In the genomic region with DNA sequence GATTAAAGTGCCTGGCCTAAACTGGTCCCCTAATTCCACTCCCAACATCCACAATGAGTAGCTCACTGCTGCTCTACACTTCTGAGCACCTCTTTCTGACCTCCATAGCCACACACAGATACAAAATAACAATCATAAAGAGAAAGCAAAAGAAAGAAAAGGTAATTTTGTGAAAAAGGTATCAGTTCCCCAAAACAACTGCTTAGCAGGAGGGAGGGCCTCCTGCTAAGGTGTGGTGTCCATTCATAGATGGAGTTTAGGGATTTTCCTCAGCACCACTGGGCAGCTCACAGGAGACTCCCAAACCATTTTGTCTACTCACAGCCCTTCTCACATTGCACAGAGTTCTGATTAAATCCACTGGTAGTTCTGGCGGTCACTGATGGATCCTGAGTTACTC, we compare ENCODE assay signal across 41 mouse cellular contexts. TPM values are rescaled to one million over a fixed set of nuclear protein-coding genes. Genes with fewer than 3 reads are reported as not detected.
"Had no signal": no experiment of that assay in that cellular context is flagged by ENCODE, and none has a peak within 500 bp of the region (broad histone marks: within the 10 kb centered on the region; RNA-seq: fewer than 3 reads in every experiment).

No protein-coding gene starts in this region.

- H3K4me2 ChIP-seq: heart, embryonic 11.5 days; heart, embryonic 13.5 days; heart, embryonic 15.5 days; hindbrain, embryonic 13.5 days; hindbrain, embryonic 15.5 days; kidney, embryonic 15.5 days; limb, embryonic 13.5 days; limb, embryonic 15.5 days; liver, embryonic 12.5 days had no signal

- H3K9ac ChIP-seq: heart, embryonic 13.5 days; heart, embryonic 15.5 days; hindbrain, embryonic 13.5 days; hindbrain, embryonic 15.5 days; kidney, embryonic 15.5 days; limb, embryonic 13.5 days; limb, embryonic 15.5 days; liver, embryonic 12.5 days had no signal

- H3K4me1 ChIP-seq: heart, embryonic 13.5 days; heart, embryonic 15.5 days; hindbrain, embryonic 13.5 days; hindbrain, embryonic 15.5 days; kidney, embryonic 15.5 days; limb, embryonic 13.5 days; limb, embryonic 15.5 days had no signal

- H3K9me3 ChIP-seq: heart, embryonic 13.5 days; heart, embryonic 15.5 days; hindbrain, embryonic 13.5 days; hindbrain, embryonic 15.5 days; kidney, embryonic 15.5 days; limb, embryonic 13.5 days; limb, embryonic 15.5 days; liver, embryonic 12.5 days had no signal

- H3K27ac ChIP-seq: heart, embryonic 13.5 days; heart, embryonic 15.5 days; hindbrain, embryonic 13.5 days; hindbrain, embryonic 15.5 days; hindbrain, postnatal 0 days; kidney, embryonic 15.5 days; kidney, postnatal 0 days; limb, embryonic 13.5 days; limb, embryonic 15.5 days; liver, embryonic 12.5 days had no signal

- DNase-seq: gastrocnemius, postnatal 14 days; gastrocnemius, postnatal 36 days; heart, adult 18-20 months; heart, postnatal 14 days; heart, postnatal 36 days; kidney, adult 11 months; kidney, adult 2 months; kidney, adult 9 months; kidney, postnatal 14 days; kidney, postnatal 36 days; layer of hippocampus, adult 9-11 months; layer of hippocampus, postnatal 36 days; left cerebral cortex, postnatal 4 days had no signal

- H3K27me3 ChIP-seq: heart, embryonic 13.5 days; heart, embryonic 15.5 days; hindbrain, embryonic 13.5 days; hindbrain, embryonic 15.5 days; kidney, embryonic 15.5 days; limb, embryonic 13.5 days; limb, embryonic 15.5 days; liver, embryonic 12.5 days had no signal

- H3K36me3 ChIP-seq: hindbrain, embryonic 15.5 days had no signal

- H3K4me3 ChIP-seq: heart, embryonic 13.5 days; heart, embryonic 15.5 days; hindbrain, embryonic 13.5 days; hindbrain, embryonic 15.5 days; kidney, embryonic 15.5 days; limb, embryonic 13.5 days; limb, embryonic 15.5 days; liver, embryonic 12.5 days had no signal

RNA-seq across cellular contexts. Expression of a gene that starts 40.1 kb away (rescaled TPM):
- total RNA-seq: gastrocnemius, adult 18-20 months; gastrocnemius, adult 8-10 months; gastrocnemius, postnatal 14 days; gastrocnemius, postnatal 36 days; heart, adult 18-20 months; heart, postnatal 14 days; heart, postnatal 36 days; hematopoietic stem cell, adult 5-6 weeks; hindbrain, postnatal 0 days; layer of hippocampus, adult 18-20 months; layer of hippocampus, adult 8-10 months; layer of hippocampus, postnatal 14 days; layer of hippocampus, postnatal 36 days; left cerebral cortex, adult 18-20 months; left cerebral cortex, adult 8-10 months; left cerebral cortex, postnatal 10 days; left cerebral cortex, postnatal 25 days; left cerebral cortex, postnatal 4 days; liver, adult 2 months had no signal
- polyA plus RNA-seq: gonadal fat pad, adult 2 months; heart, postnatal 0 days; hindbrain, embryonic 11.5 days; hindbrain, embryonic 15.5 days; intestine, embryonic 14.5 days; kidney, embryonic 15.5 days; kidney, postnatal 0 days; large intestine, adult 2 months; limb, embryonic 11.5 days; limb, embryonic 13.5 days; limb, embryonic 15.5 days; liver, adult 2 months had no signal
